Mouse (Mus musculus) stomach, embryonic 14.5 days (tissue): ENCODE data around the gene Bahcc1. TPM values are rescaled to one million over a fixed set of nuclear protein-coding genes. Genes with fewer than 3 reads are reported as not detected.
A peak's percentile ranks its signal among the peaks of the same experiment; 100 is the strongest.

ENCODE experiments used
- ATAC-seq: fragments of 200-750 bp; cut with Nextera tagmentation; 2 replicates; pipeline ENCODE4 v1.8.0; 2017; ENCODE audit warnings: low read depth, moderate TSS enrichment; ENCODE audit not compliant: insufficient number of reproducible peaks, insufficient read depth, low FRiP score
- H3K27ac ChIP-seq: fragments of 300-500 bp; sonication (generic); 2 replicates; pipeline ENCODE4 v1.5.1; 2014; ENCODE audit warnings: mild to moderate bottlenecking, low read length, moderate library complexity, mixed read lengths
- H3K27me3 ChIP-seq: fragments of 300-500 bp; sonication (generic); 2 replicates; pipeline ENCODE4 v1.6.1; 2014; ENCODE audit warnings: low read length, control low read depth, mixed read lengths; ENCODE audit not compliant: control insufficient read depth, insufficient read depth
- H3K36me3 ChIP-seq: fragments of 300-500 bp; sonication (generic); 2 replicates; pipeline ENCODE4 v1.6.1; 2014; ENCODE audit warnings: mild to moderate bottlenecking, control low read depth, low read length, moderate library complexity, mixed read lengths; ENCODE audit not compliant: control insufficient read depth, insufficient read depth
- H3K4me1 ChIP-seq: fragments of 300-500 bp; sonication (generic); 2 replicates; pipeline ENCODE4 v1.6.1; 2014; ENCODE audit warnings: low read length, control low read depth, mixed read lengths; ENCODE audit not compliant: control insufficient read depth, insufficient read depth
- H3K4me2 ChIP-seq: fragments of 300-500 bp; sonication (generic); replicated peaks from 2 replicates; pipeline ENCODE4 v1.6.1; 2014; ENCODE audit warnings: low read depth, low read length, control low read depth
- H3K4me3 ChIP-seq: fragments of 300-500 bp; sonication (generic); 2 replicates; pipeline ENCODE4 v1.5.1; 2014; ENCODE audit warnings: low read depth, low read length, control low read depth
- H3K9ac ChIP-seq: fragments of 300-500 bp; sonication (generic); replicated peaks from 2 replicates; pipeline ENCODE4 v1.6.1; 2014; ENCODE audit warnings: low read depth, mild to moderate bottlenecking, control low read depth, low read length, moderate library complexity, mixed read lengths
- H3K9me3 ChIP-seq: fragments of 300-500 bp; sonication (generic); 2 replicates; pipeline ENCODE4 v1.6.1; 2016; ENCODE audit warnings: low read depth, low read length, control low read depth; ENCODE audit not compliant: control insufficient read depth
- WGBS: fragments of 180-500 bp; shearing (Covaris S2); extraction: QIAGEN DNeasy Blood & Tissue Kit; methylation state at CpG from one replicate; pipeline ENCODE4 v1.1.7; 2014; 5-methylcytosine and 5-hydroxymethylcytosine counted together
- polyA plus RNA-seq: library from polyadenylated mRNA; unstranded; fragments of >200 nt; fragmentation: Nextera tagmentation; extraction: Ambion mirVana; gene quantifications from 2 replicates; pipeline ENCODE4 v1.2.1, GENCODE M21; 2014

Gene Bahcc1
- polyA plus RNA-seq, 1 experiment from 2014 or later: 13.4 TPM

DNA sequence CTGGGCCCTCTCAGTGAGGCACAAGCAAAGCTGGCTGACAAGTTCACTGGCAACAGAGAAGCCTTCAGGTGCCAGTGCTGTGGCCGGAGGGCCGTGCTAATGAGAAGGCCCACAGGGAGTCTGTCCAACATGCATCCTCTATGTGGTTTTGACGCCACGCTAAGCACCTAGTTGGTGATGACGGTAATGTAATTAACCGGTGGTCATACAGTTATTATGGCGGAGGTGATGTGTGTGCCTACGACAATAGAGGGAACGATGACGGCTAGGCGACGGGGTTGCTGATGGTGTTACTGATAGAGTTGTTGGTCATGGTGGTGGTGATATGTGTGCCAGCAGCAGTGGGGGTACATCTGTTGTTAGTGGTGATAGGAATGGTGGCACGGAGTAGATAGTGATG lies 25.2 kb downstream of the Bahcc1 start:
- peaks cover 75% of the 10 kb centered on the region for H3K4me1 ChIP-seq
- H3K4me2 ChIP-seq: no peak overlapping the region
- H3K27me3 ChIP-seq: no peaks in the 10 kb centered on the region
- no peak for ATAC-seq
- WGBS: 95% methylated on average over 13 of the region's 13 CpGs
- no peaks in the 10 kb centered on the region for H3K36me3 ChIP-seq
- no peak overlapping the region for H3K9ac ChIP-seq
- no peak overlapping the region for H3K4me3 ChIP-seq
- H3K27ac ChIP-seq: no peak overlapping the region
- H3K9me3 ChIP-seq: no peaks in the 10 kb centered on the region

DNA sequence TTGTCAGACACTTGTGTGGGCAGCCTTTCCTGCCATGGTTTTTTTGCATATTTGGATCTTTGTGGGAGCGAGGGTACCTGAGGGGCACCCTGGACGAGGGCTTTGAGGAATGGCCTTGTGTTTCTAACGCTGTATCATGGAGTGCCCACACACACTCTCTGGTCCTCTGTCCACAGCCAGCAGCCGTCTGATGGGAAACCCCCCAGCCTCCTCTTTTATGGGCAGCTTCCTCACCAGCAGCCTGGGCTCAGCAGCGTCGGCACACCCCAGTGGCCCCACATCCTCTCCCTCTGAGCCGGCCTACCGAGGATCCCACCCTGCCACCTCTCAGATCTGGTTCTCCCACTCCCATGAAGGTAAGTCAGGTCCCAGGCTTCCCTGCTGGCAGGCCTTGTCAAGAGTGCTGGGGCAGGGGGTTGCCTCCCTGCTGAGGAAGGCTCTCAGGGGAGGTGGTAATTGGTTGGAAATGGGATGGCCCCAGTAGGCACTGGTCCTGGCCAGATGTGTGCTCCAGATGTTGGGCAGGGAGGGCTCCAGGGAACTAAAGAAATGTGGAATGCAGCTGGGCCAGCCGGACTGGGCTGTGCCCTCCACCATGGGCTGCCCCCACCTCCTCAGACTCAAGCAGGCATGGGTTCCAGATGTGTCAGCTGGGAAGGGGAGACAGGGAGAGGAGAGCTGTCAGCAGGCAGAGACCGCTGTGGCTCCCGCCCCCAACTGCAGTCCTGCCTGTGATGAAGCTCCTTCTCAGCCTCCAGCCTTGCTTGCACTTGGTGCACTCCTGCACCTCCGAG lies 26.3 kb downstream of the Bahcc1 start:
- WGBS: 52% methylated on average over 12 of the region's 12 CpGs
- Histone ChIP-seq H3K4me3 (no peak overlapping the region), H3K36me3 (no peaks in the 10 kb centered on the region), H3K9me3 (no peaks in the 10 kb centered on the region), H3K27ac (no peak overlapping the region; the same call in 1 of the 2 replicates), H3K4me1 (peaks cover 79% of the 10 kb centered on the region), H3K9ac (no peak overlapping the region), H3K27me3 (no peaks in the 10 kb centered on the region), H3K4me2 (no peak overlapping the region)
- no peak for ATAC-seq

DNA sequence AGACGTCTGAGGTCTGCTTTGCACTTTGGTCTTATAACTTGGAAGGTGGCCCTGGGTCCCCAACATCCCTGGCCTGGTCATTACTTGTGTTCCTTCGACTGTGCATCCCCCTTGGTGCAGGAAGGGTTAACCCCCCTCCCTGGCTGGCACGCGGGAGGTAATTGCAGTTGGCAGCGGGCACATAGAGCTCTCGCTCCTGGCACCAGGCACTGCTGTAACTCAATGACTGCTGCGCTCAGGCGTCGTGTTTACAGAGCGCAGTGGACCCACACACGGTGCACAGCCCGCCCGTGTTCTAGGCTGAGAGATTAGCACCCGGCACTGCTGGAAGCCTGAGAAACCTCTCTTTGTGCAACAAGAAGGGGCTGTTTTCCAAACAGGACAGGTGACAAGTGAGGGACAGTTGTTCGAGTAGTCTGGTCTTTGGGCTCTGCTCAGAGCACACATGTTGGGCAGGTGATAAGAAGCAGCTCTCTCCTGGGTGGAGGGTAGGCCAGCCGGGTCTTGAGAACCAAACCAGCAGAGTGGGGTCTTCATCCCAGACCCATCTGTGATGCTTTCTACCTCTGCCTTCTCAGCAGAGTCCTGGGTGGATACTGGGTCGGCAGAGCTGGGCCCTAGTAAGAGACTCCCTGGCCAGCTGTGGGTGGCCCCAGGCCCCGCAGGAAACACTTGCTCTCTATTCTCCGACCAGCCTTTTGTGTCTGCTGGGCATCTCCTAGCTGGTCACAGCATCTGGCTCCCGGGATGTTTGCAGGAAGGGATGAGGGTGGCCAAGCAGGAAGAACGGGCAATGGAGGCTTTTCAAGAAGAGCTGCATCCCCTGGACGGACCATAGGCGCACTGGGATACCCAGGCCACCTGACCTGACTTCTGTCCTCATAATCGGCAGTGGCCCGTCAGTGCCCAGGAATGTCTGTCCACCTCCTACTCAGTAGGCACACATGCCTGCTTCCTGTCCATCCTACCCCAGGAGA lies 27.3 kb downstream of the Bahcc1 start:
- peaks cover 80% of the 10 kb centered on the region for H3K4me1 ChIP-seq
- no peak overlapping the region for H3K4me2 ChIP-seq
- H3K27me3 ChIP-seq: no peaks in the 10 kb centered on the region

DNA sequence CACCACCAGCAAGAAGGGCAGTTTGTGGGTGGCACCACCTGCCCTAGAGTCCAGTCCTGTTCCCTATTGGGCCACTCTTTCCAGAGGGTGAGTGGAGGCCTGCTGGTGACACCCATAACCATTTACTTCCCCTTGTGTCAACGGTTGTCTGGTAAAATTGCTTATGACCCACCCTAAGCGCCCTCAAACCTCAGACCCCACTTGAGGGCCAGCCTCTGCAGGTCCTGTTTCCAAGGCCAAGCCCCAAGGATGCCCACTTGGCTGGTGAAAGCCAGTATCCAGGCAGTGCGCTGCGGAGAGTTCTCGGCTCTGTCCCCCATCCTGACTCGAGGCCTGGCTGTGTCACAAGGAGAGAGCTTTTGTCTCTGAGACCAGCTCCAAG lies 28.0 kb downstream of the Bahcc1 start:
- H3K9ac ChIP-seq: no peak overlapping the region
- H3K27me3 ChIP-seq: no peaks in the 10 kb centered on the region
- H3K4me2 ChIP-seq: no peak overlapping the region
- no peak overlapping the region for H3K27ac ChIP-seq
- H3K36me3 ChIP-seq: no peaks in the 10 kb centered on the region; the same call in 1 of the 2 replicates
- H3K4me3 ChIP-seq: no peak overlapping the region
- WGBS: 84% methylated on average over 6 of the region's 6 CpGs
- H3K9me3 ChIP-seq: no peaks in the 10 kb centered on the region
- peaks cover 83% of the 10 kb centered on the region for H3K4me1 ChIP-seq
- ATAC-seq: no peak

More for the DNA sequence above, 27.3 kb downstream of the Bahcc1 start:
- H3K36me3 ChIP-seq: no peaks in the 10 kb centered on the region
- H3K27ac ChIP-seq: no peak overlapping the region
- H3K4me3 ChIP-seq: no peak overlapping the region
- no peaks in the 10 kb centered on the region for H3K9me3 ChIP-seq
- ATAC-seq: no peak
- H3K9ac ChIP-seq: no peak overlapping the region
- WGBS: 73% methylated on average over 25 of the region's 25 CpGs

DNA sequence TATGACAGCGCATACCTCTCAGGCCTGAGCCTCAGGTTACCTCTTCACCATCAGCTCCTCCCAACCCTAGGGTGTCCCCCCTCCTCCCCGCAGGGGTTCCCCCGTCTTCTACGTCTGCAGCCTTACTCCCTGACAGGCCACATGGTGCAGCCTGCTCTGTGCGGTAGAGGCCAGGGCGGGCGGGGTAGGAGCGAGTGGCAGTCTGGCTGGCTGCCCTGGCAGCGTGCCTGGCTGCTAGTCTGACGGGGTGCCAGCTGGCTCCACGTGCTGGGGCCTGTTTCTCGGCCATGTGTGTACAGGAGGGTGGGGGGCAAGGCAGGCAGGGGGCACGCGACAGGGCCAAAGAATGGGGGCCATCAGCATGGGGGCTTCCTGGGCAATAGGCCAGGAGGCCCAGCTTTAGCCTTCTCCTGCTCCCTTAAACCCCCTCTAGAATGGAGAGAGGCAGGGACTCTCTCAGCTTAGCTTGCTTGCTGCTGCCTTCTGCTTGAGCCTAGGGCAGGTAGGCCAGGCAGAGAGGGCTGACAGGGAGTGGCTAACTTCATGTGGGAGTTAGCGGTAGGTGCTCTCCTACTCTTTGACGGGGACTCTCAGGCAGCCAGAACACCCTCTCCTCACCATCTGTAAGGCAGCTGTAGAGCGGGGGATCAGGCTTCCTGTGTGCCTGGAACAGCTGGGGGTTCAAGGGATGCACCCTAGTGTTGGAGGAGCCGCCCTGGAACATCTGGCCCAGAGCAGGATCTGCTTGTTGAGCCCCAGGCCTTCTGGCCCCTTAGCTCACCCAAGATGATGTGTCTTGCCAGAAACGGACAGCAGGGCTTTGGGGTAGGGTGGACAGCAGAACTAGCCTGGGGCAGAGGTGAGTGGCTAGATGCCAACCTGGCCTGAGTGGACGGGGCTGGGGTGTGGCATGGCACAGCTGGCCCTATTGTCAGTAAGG lies 28.9 kb downstream of the Bahcc1 start:
- Histone ChIP-seq H3K36me3 (no peaks in the 10 kb centered on the region; the same call in 1 of the 2 replicates), H3K9me3 (no peaks in the 10 kb centered on the region), H3K9ac (no peak overlapping the region), H3K4me3 (no peak overlapping the region), H3K4me1 (peaks cover 80% of the 10 kb centered on the region), H3K27ac (peak overlapping the region; percentile 82), H3K27me3 (no peaks in the 10 kb centered on the region), H3K4me2 (peak overlapping the region; percentile 10; the same call in 1 of the 2 replicates)
- peak; percentile 81 for ATAC-seq
- 12% methylated on average over 20 of the region's 20 CpGs for WGBS

DNA sequence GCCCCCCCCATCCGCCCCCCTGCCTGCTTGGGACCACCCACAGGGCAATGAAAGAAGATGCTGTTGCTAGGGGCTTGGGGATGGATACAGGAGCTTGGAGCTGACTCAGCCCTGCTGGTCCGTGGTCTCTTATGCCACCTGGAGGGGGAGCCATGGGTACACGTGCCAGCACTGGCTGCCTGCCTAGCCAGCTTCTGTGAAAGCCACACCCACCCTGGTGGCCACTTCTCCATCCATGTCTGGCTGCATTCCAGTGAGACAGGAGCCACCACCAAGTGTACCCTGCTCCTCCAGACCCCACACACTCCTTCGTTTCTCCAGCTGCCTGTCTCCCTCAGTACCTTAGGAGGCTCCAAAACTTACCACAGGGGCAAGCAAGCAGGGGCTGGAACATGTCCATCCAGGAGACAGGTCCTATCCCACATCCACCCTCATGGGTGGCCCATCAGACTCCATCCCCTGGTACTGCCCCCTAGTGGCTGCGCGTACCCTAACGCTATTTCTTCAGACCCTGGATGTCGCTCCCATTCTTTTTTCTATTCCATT lies 29.7 kb downstream of the Bahcc1 start:
- no peak overlapping the region for H3K9ac ChIP-seq
- no peaks in the 10 kb centered on the region; the same call in 1 of the 2 replicates for H3K36me3 ChIP-seq
- WGBS: 30% methylated on average over 8 of the region's 8 CpGs

DNA sequence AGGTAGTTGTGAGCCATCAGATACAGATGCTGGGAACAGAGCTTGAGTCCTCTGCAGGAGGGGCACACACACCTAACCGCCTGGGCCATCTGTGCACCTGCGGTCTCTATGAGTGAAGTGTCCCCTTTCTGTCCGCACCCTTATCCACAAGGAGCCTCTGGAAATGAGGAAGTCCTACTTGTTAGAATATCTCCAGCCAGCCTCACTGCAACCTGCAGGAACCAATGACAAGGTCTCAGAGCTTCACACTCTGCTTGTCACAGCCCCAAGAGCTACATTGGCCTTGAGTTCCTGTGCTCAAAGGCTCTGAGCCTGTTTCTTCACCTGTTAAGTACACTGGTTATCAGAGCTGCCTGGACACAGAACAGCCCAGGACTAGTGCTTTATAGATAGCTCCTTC lies 30.4 kb downstream of the Bahcc1 start:
- Histone ChIP-seq H3K9ac (no peak overlapping the region), H3K27ac (no peak overlapping the region), H3K27me3 (no peaks in the 10 kb centered on the region), H3K4me3 (no peak overlapping the region), H3K36me3 (no peaks in the 10 kb centered on the region; the same call in 1 of the 2 replicates), H3K4me1 (peaks cover 73% of the 10 kb centered on the region), H3K9me3 (no peaks in the 10 kb centered on the region), H3K4me2 (no peak overlapping the region)
- no peak for ATAC-seq
- WGBS: 99% methylated on average over 3 of the region's 3 CpGs

More for the DNA sequence above, 29.7 kb downstream of the Bahcc1 start:
- peak; percentile 12; the same call in 1 of the 2 replicates for ATAC-seq
- 0 out of 2 replicates have a peak overlapping the region, but pooled peaks have one; percentile 7 for H3K4me2 ChIP-seq
- no peaks in the 10 kb centered on the region for H3K9me3 ChIP-seq
- H3K4me1 ChIP-seq: peaks cover 73% of the 10 kb centered on the region
- H3K27ac ChIP-seq: peak overlapping the region; percentile 82
- no peaks in the 10 kb centered on the region for H3K27me3 ChIP-seq
- H3K4me3 ChIP-seq: no peak overlapping the region
